Mouse (Mus musculus): ENCODE results near the gene Fgfr4.
A peak's percentile ranks its signal among the peaks of the same experiment; 100 is the strongest.
"Not testable (repeated sequence)": the region's sequence is repeated elsewhere in the genome, so short reads cannot be mapped to it uniquely, and the experiment has no call there.

Fgfr4 gene

DNA sequence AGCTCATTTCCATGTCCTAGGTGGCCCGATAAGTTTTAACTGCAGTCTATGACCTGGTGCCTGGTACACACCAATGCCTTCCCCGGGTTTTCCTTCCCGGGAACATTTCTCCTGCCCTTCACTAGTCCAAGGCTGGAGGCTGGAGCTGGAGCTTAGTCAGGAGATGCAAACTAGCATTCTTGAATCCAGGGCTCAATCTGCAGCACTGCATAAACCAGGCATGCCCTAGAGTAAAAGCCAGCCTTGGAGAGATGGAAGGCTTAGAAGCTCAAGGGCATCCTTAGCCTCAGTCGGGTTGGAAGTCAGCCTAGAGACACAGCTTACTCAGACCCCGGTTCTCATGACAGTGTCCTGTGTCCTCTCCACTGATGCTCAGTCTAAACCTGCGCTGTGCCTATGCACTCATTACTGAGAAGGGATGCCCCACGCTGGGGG is 19.9 kb downstream of the Fgfr4 start:
- no peak for DNase-seq (ENCODE audit: low spot score)

GRCm38 (mm10) chr13:55174347-55174746 is 21.9 kb downstream of the Fgfr4 start:
- DNase-seq (ENCODE audit: low spot score) = no peak

- DNase-seq (ENCODE audit: low spot score) = no peak
Observed at GRCm38 (mm10) chr13:55176265-55176664, 23.8 kb downstream of the Fgfr4 start.

DNA sequence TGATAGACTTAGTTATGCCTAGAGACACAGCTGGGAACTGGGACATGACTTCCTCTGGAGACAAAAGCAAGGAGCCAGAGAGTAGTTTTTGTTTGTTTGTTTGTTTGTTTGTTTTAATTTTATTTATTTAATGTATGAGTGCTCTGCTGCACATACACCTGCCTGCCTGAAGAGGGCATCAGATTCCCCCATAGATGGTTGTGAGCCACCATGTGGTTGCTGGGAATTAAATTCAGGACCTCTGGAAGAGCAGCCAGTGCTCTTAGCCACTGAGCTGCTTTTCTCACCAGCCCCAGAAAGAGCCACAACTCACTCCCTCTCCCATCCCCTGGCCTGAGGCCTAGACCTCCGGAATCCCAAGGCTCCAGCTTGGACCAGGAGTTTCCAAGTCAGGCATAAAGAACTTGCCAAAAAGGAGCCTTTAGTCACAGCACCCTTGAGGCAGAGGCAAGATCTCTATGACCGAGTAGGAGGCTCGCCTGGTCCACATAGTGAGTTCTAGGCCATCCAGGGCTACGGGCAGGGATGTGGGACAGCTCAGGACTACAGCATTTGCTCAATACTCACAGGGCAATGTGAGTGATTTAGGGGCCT is 25.6 kb downstream of the Fgfr4 start:
- no peak for DNase-seq (ENCODE audit: low spot score)

GRCm38 (mm10) chr13:55178556-55178955 is 26.1 kb downstream of the Fgfr4 start:
- DNase-seq (ENCODE audit: low spot score) = peak; percentile 74

DNA sequence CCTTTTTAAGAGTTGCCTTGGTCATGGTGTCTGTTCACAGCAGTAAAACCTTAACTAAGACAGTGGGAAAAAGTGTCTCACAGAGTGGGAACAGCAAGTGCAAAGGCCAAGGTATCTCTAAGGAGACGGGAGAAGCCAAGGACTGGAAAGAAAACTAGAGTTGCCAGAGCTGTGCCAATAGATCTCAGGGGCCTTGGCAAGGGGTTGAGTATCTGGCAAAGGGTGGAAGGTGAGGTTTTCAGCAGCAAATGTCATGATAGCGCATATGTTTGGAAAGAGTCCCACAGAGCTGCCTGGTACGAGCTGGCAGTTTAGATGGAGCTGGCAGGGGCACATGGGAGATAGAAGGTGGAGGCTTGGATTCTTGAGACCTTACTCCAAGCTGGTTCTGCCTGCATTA is 27.2 kb downstream of the Fgfr4 start:
- DNase-seq (ENCODE audit: low spot score) = no peak

DNA sequence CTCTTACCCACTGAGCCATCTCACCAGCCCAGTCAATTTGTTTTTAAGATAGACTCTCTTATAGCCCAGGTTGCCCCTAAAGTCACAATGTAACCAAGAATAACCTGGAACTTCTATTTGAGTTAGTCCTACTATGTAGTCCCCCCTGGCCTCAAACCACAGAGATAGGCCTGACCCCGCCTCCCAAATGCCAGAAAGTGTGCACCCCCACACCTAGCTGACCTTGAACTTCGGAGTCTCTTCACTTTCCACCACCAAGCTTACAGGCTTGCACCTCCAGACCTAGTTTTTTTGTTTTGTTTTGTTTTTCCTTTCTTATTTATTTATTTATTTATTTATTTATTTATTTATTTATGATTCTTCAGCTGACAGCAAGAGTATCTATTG is 29.3 kb downstream of the Fgfr4 start:
- DNase-seq (ENCODE audit: low spot score) = no peak

GRCm38 (mm10) chr13:55182173-55182894 is 29.9 kb downstream of the Fgfr4 start:
- DNase-seq (ENCODE audit: low spot score) = peak; percentile 88

- DNase-seq (ENCODE audit: low spot score) = no peak
Observed at GRCm38 (mm10) chr13:55183382-55183781, 30.9 kb downstream of the Fgfr4 start.

GRCm38 (mm10) chr13:55187062-55187461 is 34.6 kb downstream of the Fgfr4 start:
- DNase-seq (ENCODE audit: low spot score) = not testable (repeated sequence)

- no peak for DNase-seq (ENCODE audit: low spot score)
Observed at GRCm38 (mm10) chr13:55189531-55190107, 37.2 kb downstream of the Fgfr4 start.

- DNase-seq (ENCODE audit: low spot score) = peak; percentile 97
Observed at GRCm38 (mm10) chr13:55190121-55190868, 37.9 kb downstream of the Fgfr4 start.

DNA sequence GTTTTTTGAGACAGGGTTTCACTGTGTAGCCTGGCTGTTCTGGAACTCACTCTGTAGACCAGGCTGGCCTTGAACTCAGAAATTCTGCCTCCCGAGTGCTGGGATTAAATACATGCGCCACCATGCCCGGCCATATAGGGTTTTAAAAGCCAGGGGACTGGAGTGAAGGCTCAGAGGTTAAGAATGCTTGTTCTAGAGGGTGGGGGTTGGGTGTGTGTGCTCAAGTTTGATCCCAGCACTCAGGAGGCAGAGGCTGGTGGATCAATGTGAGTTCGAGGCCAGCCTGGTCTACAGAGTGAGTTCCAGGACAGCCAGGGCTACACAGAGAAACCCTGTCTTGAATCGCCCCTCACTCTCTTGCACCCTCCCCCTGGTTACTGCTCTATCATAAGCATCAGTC is 39.1 kb downstream of the Fgfr4 start:
- no peak for DNase-seq (ENCODE audit: low spot score)

DNA sequence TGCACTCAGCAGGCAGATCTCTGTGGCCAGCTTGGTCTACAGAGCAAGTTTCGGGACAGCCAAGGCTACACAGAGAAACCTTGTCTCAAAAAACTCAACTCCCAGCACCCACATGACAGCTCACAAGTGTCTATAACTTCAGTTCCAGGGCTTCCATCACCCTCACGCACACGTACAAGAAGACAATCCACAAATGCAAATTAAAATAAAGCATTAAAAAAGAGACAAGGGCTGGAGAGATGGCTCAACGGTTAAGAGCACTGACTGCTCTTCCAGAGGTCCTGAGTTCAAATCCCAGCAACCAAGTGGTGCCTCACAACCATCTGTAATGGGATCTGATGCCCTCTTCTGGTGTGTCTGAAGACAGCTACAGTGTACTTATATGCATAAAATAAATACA is 50.3 kb downstream of the Fgfr4 start:
- not testable (repeated sequence) for DNase-seq (ENCODE audit: low spot score)

GRCm38 (mm10) chr13:55203740-55204139 is 51.3 kb downstream of the Fgfr4 start:
- DNase-seq (ENCODE audit: low spot score) = no peak

DNA sequence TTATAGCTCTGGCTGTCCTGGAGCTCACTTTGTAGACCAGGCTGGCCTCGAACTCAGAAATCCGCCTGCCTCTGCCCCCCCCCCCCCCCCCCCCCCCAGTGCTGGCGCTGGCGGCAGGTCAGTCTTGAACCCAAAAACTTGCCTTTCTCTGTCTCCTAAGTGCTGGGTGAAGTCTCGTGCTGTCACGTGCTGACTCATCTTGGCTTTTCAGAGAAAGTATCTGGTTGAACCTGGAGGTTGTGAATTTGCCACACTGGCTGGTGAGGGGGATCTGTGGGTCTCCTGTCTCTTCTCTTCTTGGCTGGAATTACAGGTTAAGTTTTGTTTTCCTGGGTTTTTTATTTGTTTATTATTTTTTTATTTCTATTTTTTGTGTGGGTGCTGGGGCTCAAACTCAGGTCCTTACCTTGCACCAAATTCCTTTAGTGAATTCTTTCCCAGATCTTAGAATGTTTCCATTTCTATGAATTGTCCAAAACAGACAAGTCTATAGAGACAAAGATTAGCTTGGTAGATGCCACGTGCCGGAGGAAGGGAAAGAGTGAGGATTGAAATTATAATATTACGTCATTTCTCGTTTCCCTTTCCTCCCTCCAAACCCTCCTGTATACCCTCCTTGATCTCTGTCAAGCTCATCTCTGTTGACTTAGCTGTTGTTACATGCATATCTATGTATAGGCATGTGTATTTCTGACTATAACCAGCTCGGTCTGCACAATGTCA is 52.4 kb downstream of the Fgfr4 start:
- DNase-seq (ENCODE audit: low spot score) = no peak

DNA sequence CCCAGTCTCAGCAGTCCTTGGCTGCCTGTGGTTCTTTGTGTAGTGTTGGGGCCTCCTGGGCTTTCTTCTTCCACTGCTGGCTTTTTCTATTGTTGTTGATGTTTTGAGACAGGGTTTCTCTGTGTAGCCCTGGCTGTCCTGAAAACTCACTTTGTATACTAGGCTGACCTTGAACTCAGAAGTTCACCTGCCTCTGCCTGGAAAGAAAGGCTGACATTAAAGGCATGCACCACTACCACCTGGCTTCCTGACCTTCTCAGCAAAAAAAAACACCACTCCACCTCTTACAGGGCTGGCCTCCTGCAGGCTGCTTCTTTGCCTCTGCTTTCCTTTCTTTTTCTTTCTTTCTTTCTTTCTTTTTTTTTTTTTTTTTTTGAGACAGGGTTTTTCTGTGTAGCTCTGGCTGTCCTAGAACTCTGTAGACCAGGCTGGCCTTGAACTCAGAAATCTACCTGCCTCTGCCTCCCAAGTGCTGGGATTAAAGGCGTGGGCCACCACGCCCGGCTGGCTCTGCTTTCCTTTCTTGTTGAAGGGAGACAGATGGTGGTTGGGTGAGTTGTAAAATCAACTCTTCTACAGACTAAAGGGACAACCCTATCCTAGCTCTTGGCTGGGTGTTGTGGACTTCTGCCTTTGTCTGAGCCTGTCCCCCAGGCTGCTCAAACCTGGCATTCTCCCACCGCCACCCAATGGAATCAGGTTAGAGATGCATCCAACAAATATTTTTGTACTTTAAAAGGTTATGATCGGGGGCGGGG is 53.2 kb downstream of the Fgfr4 start:
- DNase-seq (ENCODE audit: low spot score) = no peak

DNA sequence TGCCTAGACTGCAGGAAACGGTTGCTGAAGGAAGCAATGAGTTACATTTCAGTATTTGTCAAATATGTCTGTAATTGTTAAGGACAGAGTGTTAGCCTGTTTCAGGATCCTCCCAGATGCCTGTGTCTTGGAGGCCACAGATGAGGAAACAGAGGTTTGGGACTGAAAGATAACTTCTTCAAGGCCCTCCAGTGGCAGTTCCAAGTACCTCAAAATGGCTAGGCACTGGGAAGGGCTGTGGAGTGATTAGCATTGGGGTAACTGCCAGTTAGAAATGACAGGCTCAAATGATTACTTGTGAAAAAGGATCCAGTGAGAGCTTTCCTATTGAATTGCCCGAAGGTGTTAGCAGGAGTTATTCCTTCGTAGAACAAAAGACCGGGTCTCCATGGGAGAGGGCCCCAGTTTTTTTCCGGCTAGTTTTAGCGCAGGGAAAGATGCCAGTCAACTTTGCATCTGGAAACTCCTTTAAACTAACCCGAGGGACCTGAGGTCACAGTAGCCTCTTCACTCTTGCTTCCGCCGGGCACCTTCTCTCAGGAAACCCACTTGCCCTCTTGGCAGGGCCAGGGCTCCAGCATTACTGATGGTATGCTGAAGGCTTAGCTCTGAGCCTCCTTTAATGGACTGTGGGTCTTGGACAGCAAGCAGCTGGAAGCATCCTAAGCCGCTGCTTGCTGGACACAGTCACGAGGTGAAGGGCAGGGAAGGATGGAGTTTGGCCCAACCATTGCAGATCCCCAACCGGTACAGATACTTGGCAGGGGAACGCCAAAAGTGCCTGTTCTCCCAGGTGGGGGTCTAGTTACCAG is 56.6 kb downstream of the Fgfr4 start:
- no peak for DNase-seq (ENCODE audit: low spot score)

DNA sequence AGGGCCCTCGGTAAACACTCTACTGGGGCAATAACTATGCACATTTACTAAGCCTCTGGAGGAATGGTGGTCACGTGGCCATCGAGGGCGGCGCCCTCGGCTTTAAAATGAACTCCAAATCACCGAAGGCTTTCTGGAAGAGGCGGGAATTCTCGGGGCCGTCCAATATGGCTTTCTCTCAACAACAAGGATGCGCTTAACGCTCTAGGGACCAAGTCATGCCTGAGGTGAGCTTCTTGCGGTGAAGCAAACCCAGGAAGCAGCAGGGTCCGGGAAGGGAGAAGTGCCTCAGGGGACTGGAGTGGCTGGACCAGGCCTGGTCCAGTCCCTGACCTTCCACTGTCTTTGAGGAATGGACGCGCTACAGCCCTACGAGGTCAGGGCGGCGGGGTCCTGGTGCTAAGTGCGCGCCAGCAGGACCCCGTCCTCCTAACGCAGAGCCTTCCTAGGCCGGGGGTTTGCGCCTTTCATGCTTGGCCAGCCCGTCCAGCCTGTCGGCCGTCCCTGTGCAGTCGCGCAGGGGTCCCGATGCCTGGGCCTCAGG is 57.3 kb downstream of the Fgfr4 start, which contains the start of gene Nsd1:
TSS of gene Nsd1 (plus strand) at position 134 of the 544 bp plus-strand sequence.
- no peak for DNase-seq (ENCODE audit: low spot score)

All from lung, postnatal 25 days (tissue).